In the genomic region with DNA sequence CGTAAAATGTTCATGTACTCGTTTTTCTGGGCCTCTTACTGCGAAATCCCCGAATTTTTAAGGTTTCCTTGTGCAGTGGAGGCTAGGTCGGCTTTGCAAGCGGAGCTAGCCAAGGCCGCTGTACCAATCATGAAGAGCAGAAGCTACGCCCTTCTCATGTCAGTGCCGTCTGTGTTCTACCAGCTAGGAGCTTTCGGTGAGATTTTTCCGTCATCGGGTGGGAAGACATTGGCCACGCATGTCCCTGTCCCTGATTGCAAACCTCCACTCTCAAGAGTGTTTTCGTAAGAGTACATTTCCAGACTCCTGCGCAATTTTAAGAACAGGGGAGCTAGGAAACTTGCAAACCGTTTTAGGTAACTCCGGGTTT, we compare ENCODE assay signal across 7 mouse cellular contexts. TPM values are rescaled to one million over a fixed set of nuclear protein-coding genes. Genes with fewer than 3 reads are reported as not detected.
DNase-seq lines count a peak whose midpoint lies in the region; ATAC-seq and TF ChIP-seq lines count a peak whose summit lies in the region.

No protein-coding gene starts in this region.

- H3K27me3 ChIP-seq in MEL (ENCODE audit: control insufficient read depth in 1 of 2, insufficient read depth in 2 of 2, low read length in 2 of 2) = no peaks in the 10 kb centered on the region
- H3K27me3 ChIP-seq in erythroblast, embryonic 14.5 days (ENCODE audit: control insufficient read depth) = no peaks in the 10 kb centered on the region
- no peaks in the 10 kb centered on the region for H3K27me3 ChIP-seq in hindbrain, embryonic 12.5 days

- peak overlapping the region; percentile 59 to 78 for H3K4me3 ChIP-seq in MEL (ENCODE audit: control insufficient read depth in 1 of 2, insufficient read depth in 1 of 2, low read depth in 2 of 2, low read length in 2 of 2)
- peak overlapping the region; percentile 95 for H3K4me3 ChIP-seq in erythroblast, embryonic 14.5 days (replicated peaks)
- peak overlapping the region; percentile 80 for H3K4me3 ChIP-seq in hindbrain, embryonic 12.5 days
- peak overlapping the region; percentile 85 for H3K4me3 ChIP-seq in left cerebral cortex, adult 2 months

- intact Hi-C loops in left cerebral cortex, adult 2 months (cut with DNase I) = loop anchor here (2.0 kb wide), 1 partner anchor 268 kb away; the partner anchor contains the start of gene Tmem158

- H3K79me2 ChIP-seq in MEL (ENCODE audit: control insufficient read depth, insufficient read depth, low read length, poor library complexity) = peaks cover 23% of the 10 kb centered on the region

- H3K9me3 ChIP-seq in MEL (replicated peaks; ENCODE audit: insufficient read depth, low read length) = no peaks in the 10 kb centered on the region
- H3K9me3 ChIP-seq in erythroblast, embryonic 14.5 days (ENCODE audit: control insufficient read depth, low read length) = no peaks in the 10 kb centered on the region
- no peaks in the 10 kb centered on the region for H3K9me3 ChIP-seq in hindbrain, embryonic 12.5 days (replicated peaks)

- H3K4me2 ChIP-seq in hindbrain, embryonic 12.5 days (replicated peaks) = peak overlapping the region; percentile 63

- peak; percentile 82 for DNase-seq in MEL (ENCODE audit: low read depth, low spot score)
- DNase-seq in adrenal gland, postnatal 14 days = peak; percentile 66
- peak; percentile 51 to 60 for DNase-seq in left cerebral cortex, adult 2 months (ENCODE audit: extremely low spot score in 1 of 2, low spot score in 2 of 2)
- peak; percentile 60 for DNase-seq in lung, postnatal 36 days
- DNase-seq in right cerebral cortex, postnatal 25 days = peak; percentile 48

- ATAC-seq in hindbrain, embryonic 12.5 days (ENCODE audit: low FRiP score) = peak; percentile 42

- peaks cover 0 to 27% of the 10 kb centered on the region in 2 experiments; a peak in 2 of 4 replicates for H3K36me3 ChIP-seq in MEL (ENCODE audit: control insufficient read depth in 1 of 2, insufficient read depth in 2 of 2, low read length in 2 of 2)
- H3K36me3 ChIP-seq in erythroblast, embryonic 14.5 days (ENCODE audit: control insufficient read depth) = peaks cover under 1% of the 10 kb centered on the region
- no peaks in the 10 kb centered on the region for H3K36me3 ChIP-seq in hindbrain, embryonic 12.5 days

- peak overlapping the region; percentile 78 for H3K27ac ChIP-seq in MEL (ENCODE audit: control insufficient read depth, low read depth, low read length)
- peak overlapping the region; percentile 95 for H3K27ac ChIP-seq in hindbrain, embryonic 12.5 days
- H3K27ac ChIP-seq in left cerebral cortex, adult 2 months = peak overlapping the region; percentile 89

- TF ChIP-seq CTCF in MEL (IDR thresholded peaks at IDR 0.05 in 2 of 3, conservative IDR thresholded peaks at IDR 0.05 in 1 of 3; ENCODE audit: control insufficient read depth in 1 of 3, insufficient read depth in 1 of 3, low read depth in 2 of 3, low read length in 3 of 3, poor library complexity in 1 of 3, severe bottlenecking in 1 of 3) = no peak
- TF ChIP-seq CTCF in left cerebral cortex, adult 2 months (IDR thresholded peaks at IDR 0.05) = no peak

- TF ChIP-seq POLR2A in MEL (IDR thresholded peaks at IDR 0.05; ENCODE audit: control insufficient read depth in 1 of 2, insufficient read depth in 1 of 2, low read depth in 1 of 2, low read length in 2 of 2, poor library complexity in 1 of 2) = no peak

- peak overlapping the region; percentile 67 for H3K9ac ChIP-seq in MEL (ENCODE audit: control insufficient read depth, low read depth, low read length, poor library complexity, severe bottlenecking)
- H3K9ac ChIP-seq in hindbrain, embryonic 12.5 days = peak overlapping the region; percentile 65

- H3K4me1 ChIP-seq in MEL (ENCODE audit: control insufficient read depth in 1 of 2, insufficient read depth in 2 of 2, low read length in 2 of 2) = peaks cover 9 to 18% of the 10 kb centered on the region in 2 experiments; a peak in 3 of 4 replicates
- H3K4me1 ChIP-seq in erythroblast, embryonic 14.5 days (ENCODE audit: control insufficient read depth) = peaks cover 69% of the 10 kb centered on the region
- H3K4me1 ChIP-seq in hindbrain, embryonic 12.5 days = peaks cover 19% of the 10 kb centered on the region

- TF ChIP-seq RAD21 in MEL (IDR thresholded peaks at IDR 0.05; ENCODE audit: low read depth, low read length) = no peak

- WGBS in hindbrain, embryonic 12.5 days = 1% methylated on average over 17 of the region's 17 CpGs

- no peak for TF ChIP-seq EP300 in MEL (IDR thresholded peaks at IDR 0.05; ENCODE audit: low read depth in 1 of 2, low read length in 2 of 2)

TF ChIP-seq in MEL, 35 proteins besides CTCF, POLR2A, EP300 and RAD21:
- TF ChIP-seq ZC3H11A (IDR thresholded peaks at IDR 0.05; ENCODE audit: low read depth, low read length) (no peak), CHD1 (IDR thresholded peaks at IDR 0.05; ENCODE audit: low read depth, low read length) (no peak), GATA1 (IDR thresholded peaks at IDR 0.05; ENCODE audit: low read depth, low read length) (no peak), BHLHE40 (IDR thresholded peaks at IDR 0.05; ENCODE audit: borderline replicate concordance, low read depth, low read length) (no peak), E2F4 (IDR thresholded peaks at IDR 0.05; ENCODE audit: borderline replicate concordance, low read depth, low read length) (no peak), ZMIZ1 (IDR thresholded peaks at IDR 0.05; ENCODE audit: low read depth, low read length) (no peak), ELF1 (IDR thresholded peaks at IDR 0.05; ENCODE audit: low read depth, low read length) (no peak), MAFK (IDR thresholded peaks at IDR 0.05; ENCODE audit: borderline replicate concordance, low read depth, low read length) (no peak), MEF2A (IDR thresholded peaks at IDR 0.05; ENCODE audit: extremely low read depth, insufficient replicate concordance, low read depth, low read length, poor library complexity, severe bottlenecking) (no peak), MAX (IDR thresholded peaks at IDR 0.05; ENCODE audit: low read length) (no peak)
TF ChIP-seq in MEL: peak in this region for 0.

RNA-seq across cellular contexts. Expression of gene Sacm1l, which starts 0.6 kb away (rescaled TPM):
- total RNA-seq in MEL (2012; rRNA removed) = 20.5 and 20.8 TPM in 2 replicates
- polyA plus RNA-seq in MEL (2012; ENCODE audit: insufficient read depth in 1 of 2, insufficient read length in 2 of 2, low read depth in 1 of 2, low replicate concordance in 2 of 2, missing spikeins in 1 of 2) = 10 to 100 TPM in 1 of 2 experiments, not detected in 1; 21.7 TPM
- total RNA-seq in adrenal gland, postnatal 14 days (2021) = 112 and 125 TPM in 2 replicates
- polyA plus RNA-seq in erythroblast, embryonic 14.5 days (2012) = 0.07 and 0.08 TPM in 2 replicates
- 53.4 and 59.8 TPM in 2 replicates for polyA plus RNA-seq in hindbrain, embryonic 12.5 days (2016; fragmentation: Nextera tagmentation; extraction: Ambion mirVana)
- 10 to 100 TPM; 62.2 to 62.3 TPM for total RNA-seq in left cerebral cortex, adult 2 months (2021)

RNA-seq across cellular contexts. Expression of gene Limd1, which starts 50.4 kb away (rescaled TPM):
- 32.0 and 37.5 TPM in 2 replicates for total RNA-seq in MEL (2012; rRNA removed)
- polyA plus RNA-seq in MEL (2012; ENCODE audit: insufficient read depth in 1 of 2, insufficient read length in 2 of 2, low read depth in 1 of 2, low replicate concordance in 2 of 2, missing spikeins in 1 of 2) = 10 to 100 TPM in 1 of 2 experiments, not detected in 1; 32.6 TPM
- total RNA-seq in adrenal gland, postnatal 14 days (2021) = 33.2 and 36.8 TPM in 2 replicates
- polyA plus RNA-seq in erythroblast, embryonic 14.5 days (2012) = 1.1 TPM in 2 replicates
- 39.2 and 41.3 TPM in 2 replicates for polyA plus RNA-seq in hindbrain, embryonic 12.5 days (2016; fragmentation: Nextera tagmentation; extraction: Ambion mirVana)
- 1 to 10 TPM; 6.2 to 7.8 TPM for total RNA-seq in left cerebral cortex, adult 2 months (2021)

Comparison
In these comparisons a context has a peak if more than half of its experiments do, and no peak if none do; other contexts are left out.
1. Peak in every context shown above with its lines: DNase-seq, ATAC-seq, H3K4me3 ChIP-seq and H3K27ac ChIP-seq.